Mouse (Mus musculus) MEL (cell line): ENCODE measurements around the gene Fyn. TPM values are rescaled to one million over a fixed set of nuclear protein-coding genes. Genes with fewer than 3 reads are reported as not detected.

Source experiments
- DNase-seq: peaks from one replicate; pipeline ENCODE4 v3.0.0; 2011; ENCODE audit warnings: low read depth, low spot score
- H3K27ac ChIP-seq: 2 replicates; pipeline ENCODE4 v1.5.1; 2012; ENCODE audit warnings: low read depth, mild to moderate bottlenecking, control low read depth, low read length, moderate library complexity; ENCODE audit not compliant: control insufficient read depth
- H3K27me3 ChIP-seq, 2 experiments: fragments of 150-350 bp in 1 of 2; sonication (generic) in 1 of 2; 2 replicates each; pipeline ENCODE4 v1.6.1; 2012; ENCODE audit warnings: low read length in 2 of 2, mild to moderate bottlenecking in 2 of 2, improper control_type of control experiment in 1 of 2, moderate library complexity in 1 of 2; ENCODE audit not compliant: insufficient read depth in 2 of 2, control insufficient read depth in 1 of 2
- H3K36me3 ChIP-seq, 2 experiments: 2 replicates each; pipeline ENCODE4 v1.6.1; 2012 to 2014; ENCODE audit warnings: low read length in 2 of 2, improper control_type of control experiment in 1 of 2, inconsistent platforms in 1 of 2, mild to moderate bottlenecking in 1 of 2; ENCODE audit not compliant: insufficient read depth in 2 of 2, control insufficient read depth in 1 of 2
- H3K4me1 ChIP-seq, 2 experiments: fragments of 150-350 bp in 1 of 2; sonication (generic) in 1 of 2; 2 replicates each; pipeline ENCODE4 v1.6.1; 2012; ENCODE audit warnings: low read length in 2 of 2, improper control_type of control experiment in 1 of 2, mild to moderate bottlenecking in 1 of 2; ENCODE audit not compliant: insufficient read depth in 2 of 2, control insufficient read depth in 1 of 2
- H3K4me3 ChIP-seq, 2 experiments: fragments of 150-350 bp in 1 of 2; sonication (generic) in 1 of 2; 2 replicates each; pipeline ENCODE4 v1.5.1; 2012; ENCODE audit warnings: low read depth in 2 of 2, low read length in 2 of 2, mild to moderate bottlenecking in 2 of 2, moderate library complexity in 2 of 2, control low read depth in 1 of 2, improper control_type of control experiment in 1 of 2; ENCODE audit not compliant: control insufficient read depth in 1 of 2, insufficient read depth in 1 of 2
- H3K79me2 ChIP-seq: 2 replicates; pipeline ENCODE4 v1.6.1; 2012; ENCODE audit warnings: mild to moderate bottlenecking, low read length, moderate library complexity; ENCODE audit not compliant: control insufficient read depth, poor library complexity, insufficient read depth
- H3K9ac ChIP-seq: 2 replicates; pipeline ENCODE4 v1.6.1; 2012; ENCODE audit warnings: low read depth, mild to moderate bottlenecking, control low read depth, low read length, moderate library complexity; ENCODE audit not compliant: control insufficient read depth, poor library complexity, severe bottlenecking
- H3K9me3 ChIP-seq: fragments of 150-350 bp; sonication (generic); replicated peaks from 2 replicates; pipeline ENCODE4 v1.6.1; 2012; ENCODE audit warnings: mild to moderate bottlenecking, low read length, improper control_type of control experiment, moderate library complexity; ENCODE audit not compliant: insufficient read depth
- CHD1 ChIP-seq: IDR thresholded peaks from 2 replicates; pipeline ENCODE4 v1.6.1; 2012; ENCODE audit warnings: low read depth, mild to moderate bottlenecking, inconsistent platforms, low read length, improper control_type of control experiment
- CHD2 ChIP-seq: IDR thresholded peaks from 2 replicates; pipeline ENCODE4 v1.6.1; 2011; ENCODE audit warnings: low read length, improper control_type of control experiment
- CTCF ChIP-seq, 3 experiments: IDR thresholded peaks in 2 of 3; conservative IDR thresholded peaks in 1 of 3; 2 replicates each; pipeline ENCODE4 v1.5.1; 2011 to 2012; ENCODE audit warnings: low read length in 3 of 3, low read depth in 2 of 3, mild to moderate bottlenecking in 2 of 3, improper control_type of control experiment in 1 of 3, inconsistent platforms in 1 of 3, mixed read lengths in 1 of 3, moderate library complexity in 1 of 3; ENCODE audit not compliant: control insufficient read depth in 1 of 3, insufficient read depth in 1 of 3, poor library complexity in 1 of 3, severe bottlenecking in 1 of 3
- EP300 ChIP-seq, 2 experiments: IDR thresholded peaks; 2 replicates each; pipeline ENCODE4 v1.6.1; 2011; ENCODE audit warnings: improper control_type of control experiment in 2 of 2, low read length in 2 of 2, low read depth in 1 of 2, mild to moderate bottlenecking in 1 of 2
- HCFC1 ChIP-seq: IDR thresholded peaks from 2 replicates; pipeline ENCODE4 v1.6.1; 2012; ENCODE audit warnings: low read depth, mild to moderate bottlenecking, inconsistent platforms, low read length, improper control_type of control experiment, moderate library complexity
- MAFK ChIP-seq: IDR thresholded peaks from 2 replicates; pipeline ENCODE4 v1.6.1; 2011; ENCODE audit warnings: low read depth, mild to moderate bottlenecking, low read length, improper control_type of control experiment, borderline replicate concordance
- MAZ ChIP-seq: IDR thresholded peaks from 2 replicates; pipeline ENCODE4 v1.6.1; 2012; ENCODE audit warnings: low read depth, mild to moderate bottlenecking, inconsistent platforms, low read length, improper control_type of control experiment
- MXI1 ChIP-seq: IDR thresholded peaks from 2 replicates; pipeline ENCODE4 v1.6.1; 2011; ENCODE audit warnings: mild to moderate bottlenecking, low read depth, low read length, improper control_type of control experiment
- MYB ChIP-seq: IDR thresholded peaks from 2 replicates; pipeline ENCODE4 v1.6.1; 2011; ENCODE audit warnings: mild to moderate bottlenecking, low read depth, low read length, improper control_type of control experiment
- MYC ChIP-seq: IDR thresholded peaks from 2 replicates; pipeline ENCODE4 v1.6.1; 2011; ENCODE audit warnings: low read depth, mild to moderate bottlenecking, low read length, improper control_type of control experiment, moderate library complexity
- POLR2A ChIP-seq, 2 experiments: IDR thresholded peaks; 2 replicates each; pipeline ENCODE4 v1.6.1; 2011 to 2012; ENCODE audit warnings: low read length in 2 of 2, mild to moderate bottlenecking in 2 of 2, control low read depth in 1 of 2, improper control_type of control experiment in 1 of 2, low read depth in 1 of 2, moderate library complexity in 1 of 2; ENCODE audit not compliant: control insufficient read depth in 1 of 2, insufficient read depth in 1 of 2, poor library complexity in 1 of 2
- POLR2AphosphoS2 ChIP-seq: IDR thresholded peaks from 2 replicates; pipeline ENCODE4 v1.6.1; 2011; ENCODE audit warnings: low read length, improper control_type of control experiment
- POLR2AphosphoS5 ChIP-seq: IDR thresholded peaks from 2 replicates; pipeline ENCODE4 v1.6.1; 2012; ENCODE audit warnings: low read depth, borderline replicate concordance, mild to moderate bottlenecking, inconsistent platforms, low read length, moderate library complexity, mixed read lengths
- SIN3A ChIP-seq: IDR thresholded peaks from 2 replicates; pipeline ENCODE4 v1.6.1; 2012; ENCODE audit warnings: low read length, improper control_type of control experiment, inconsistent platforms
- SMC3 ChIP-seq: IDR thresholded peaks from 2 replicates; pipeline ENCODE4 v1.6.1; 2011; ENCODE audit warnings: low read depth, low read length, improper control_type of control experiment
- TCF12 ChIP-seq: IDR thresholded peaks from 2 replicates; pipeline ENCODE4 v1.6.1; 2014; ENCODE audit warnings: low read depth, mild to moderate bottlenecking, inconsistent platforms, low read length, improper control_type of control experiment, moderate library complexity
- ZC3H11A ChIP-seq: IDR thresholded peaks from 2 replicates; pipeline ENCODE4 v1.6.1; 2012; ENCODE audit warnings: low read depth, mild to moderate bottlenecking, inconsistent platforms, low read length, improper control_type of control experiment
- polyA plus RNA-seq, 2 experiments: library from polyadenylated mRNA; stranded (reverse) in 1 of 2; unstranded in 1 of 2; fragments of >175 nt in 1 of 2; fragments of >200 nt in 1 of 2; gene quantifications; 2 replicates each; pipeline versions ENCODE4 v1.2.1 to v1.2.4; 2012; ENCODE audit warnings: low replicate concordance in 2 of 2, low read depth in 1 of 2; ENCODE audit not compliant: insufficient read length in 2 of 2, insufficient read depth in 1 of 2, missing spikeins in 1 of 2
- total RNA-seq: library from RNA; depleted of rRNA; stranded (reverse); fragments of 300-350 nt; gene quantifications from 2 replicates; pipeline ENCODE4 v1.2.3, GENCODE M21; 2012

The Fyn gene
- total and polyA plus RNA-seq, 3 experiments, result 0.03 TPM; not detected in 2

DNA sequence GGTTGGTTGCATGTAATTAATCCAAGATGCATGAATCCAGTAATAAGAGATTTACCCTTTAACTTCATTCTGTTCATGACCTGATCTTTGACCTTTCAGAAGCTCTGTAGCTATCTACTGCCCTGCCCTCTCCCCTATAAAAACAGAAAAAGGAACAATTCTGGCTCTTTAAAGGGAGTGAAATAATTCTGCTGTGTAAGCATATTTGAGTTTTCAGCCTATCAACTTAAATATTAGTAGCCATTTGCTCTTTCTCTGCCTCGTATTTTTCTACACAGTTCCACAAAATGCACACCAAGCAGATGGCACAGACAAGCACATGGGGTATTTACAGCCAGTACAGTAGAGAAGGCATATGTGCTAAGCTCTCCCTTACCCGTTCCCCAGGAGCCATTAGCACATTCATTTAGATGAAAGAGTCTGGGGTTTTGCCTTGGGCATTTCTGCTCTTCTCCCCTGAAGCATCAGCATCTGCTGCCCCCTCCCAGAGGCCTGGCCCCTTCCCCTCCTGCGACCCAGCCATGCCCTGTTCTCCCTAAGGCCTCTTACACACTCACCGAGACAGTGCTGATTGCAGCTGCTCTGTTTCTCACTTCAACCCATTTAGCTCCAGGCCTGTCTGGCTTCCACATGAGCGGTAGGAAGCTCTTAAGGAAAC is 58.3 kb downstream of the Fyn start:
- Histone ChIP-seq H3K4me3 (no peak overlapping the region), H3K9me3 (no peaks in the 10 kb centered on the region), H3K4me1 (no peaks in the 10 kb centered on the region), H3K27ac (no peak overlapping the region), H3K27me3 (peaks cover 0 to 2% of the 10 kb centered on the region in 2 experiments; a peak in 1 of 4 replicates), H3K79me2 (no peaks in the 10 kb centered on the region), H3K9ac (no peak overlapping the region), H3K36me3 (no peaks in the 10 kb centered on the region)
- TF ChIP-seq CTCF (IDR thresholded peaks at IDR 0.05 in 2 of 3, conservative IDR thresholded peaks at IDR 0.05 in 1 of 3; ENCODE audit: control insufficient read depth in 1 of 3, insufficient read depth in 1 of 3, low read depth in 2 of 3, low read length in 3 of 3, poor library complexity in 1 of 3, severe bottlenecking in 1 of 3), result no peak
- 0 out of 2 replicates have a peak, but pooled peaks have one; percentile 35 for TF ChIP-seq MAFK
- DNase-seq, result no peak

DNA sequence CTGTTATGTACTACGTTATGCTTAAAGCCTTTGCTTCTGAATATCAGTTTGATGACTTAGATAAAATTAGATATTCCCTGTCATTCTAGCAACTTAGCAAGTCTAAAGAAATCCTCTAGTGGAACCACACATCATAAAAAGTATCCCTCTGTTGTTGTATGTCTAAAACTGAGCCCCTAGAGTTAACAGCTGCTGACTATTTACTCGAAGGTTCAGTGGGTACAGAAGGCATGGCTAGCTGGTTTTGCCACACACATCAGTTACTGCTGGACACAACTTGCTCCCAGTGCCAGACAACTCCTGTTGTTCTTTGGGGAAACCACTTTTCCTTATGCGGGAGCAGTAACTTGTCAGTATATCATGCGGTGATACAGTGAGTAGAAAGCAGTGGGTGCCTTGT is 61.0 kb downstream of the Fyn start:
- Histone ChIP-seq H3K9me3 (no peaks in the 10 kb centered on the region), H3K4me1 (no peaks in the 10 kb centered on the region), H3K9ac (no peak overlapping the region), H3K36me3 (no peaks in the 10 kb centered on the region), H3K4me3 (no peak overlapping the region), H3K27ac (no peak overlapping the region), H3K79me2 (no peaks in the 10 kb centered on the region), H3K27me3 (peaks cover 0 to 2% of the 10 kb centered on the region in 2 experiments; a peak in 1 of 4 replicates)
- no peak for TF ChIP-seq ZC3H11A
- no peak for TF ChIP-seq POLR2A (IDR thresholded peaks at IDR 0.05; ENCODE audit: control insufficient read depth in 1 of 2, insufficient read depth in 1 of 2, low read depth in 1 of 2, low read length in 2 of 2, poor library complexity in 1 of 2)
- TF ChIP-seq MXI1, result no peak
- no peak for DNase-seq

DNA sequence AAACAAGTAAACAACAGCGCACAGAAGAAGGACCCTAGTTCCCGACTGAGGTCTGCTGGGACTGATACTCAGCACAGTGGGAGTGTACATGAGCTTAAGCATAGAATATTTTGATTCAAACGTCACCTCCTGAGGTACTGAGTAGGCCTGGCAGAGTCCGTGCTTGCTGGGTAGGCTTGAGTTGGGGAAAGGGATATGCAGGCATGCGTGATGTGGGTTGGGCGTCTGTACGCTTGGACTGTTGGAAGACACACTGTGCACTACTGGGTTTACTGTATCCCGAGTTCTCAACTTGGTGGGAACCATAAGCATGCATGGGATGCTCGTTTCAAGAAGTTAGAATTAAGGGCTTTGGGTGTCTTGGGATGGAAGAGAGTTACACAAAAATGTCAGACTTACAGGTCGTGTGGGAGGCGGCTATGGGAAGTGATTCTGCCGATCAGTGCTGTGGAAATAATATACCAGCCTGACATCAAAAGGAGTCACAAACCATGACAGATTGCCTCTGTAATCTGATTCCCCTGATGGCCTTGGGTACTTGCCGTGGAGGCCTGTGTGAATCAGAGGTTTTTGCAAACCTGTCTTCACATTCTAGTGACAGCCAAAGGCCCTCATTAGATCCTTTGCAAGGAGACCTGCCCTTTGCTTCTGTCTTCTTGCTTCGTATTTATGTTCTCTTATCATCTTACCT is 61.6 kb downstream of the Fyn start:
- Histone ChIP-seq H3K9me3 (no peaks in the 10 kb centered on the region), H3K4me1 (no peaks in the 10 kb centered on the region)
- no peak for TF ChIP-seq SIN3A
- no peak for TF ChIP-seq ZC3H11A
- no peak for TF ChIP-seq TCF12
- TF ChIP-seq CHD2, result no peak
- no peak for TF ChIP-seq MAFK
- TF ChIP-seq POLR2AphosphoS5, result no peak
- TF ChIP-seq HCFC1, result no peak
- TF ChIP-seq SMC3, result no peak
- no peak for TF ChIP-seq POLR2AphosphoS2
- no peak for TF ChIP-seq MYB
- no peak for TF ChIP-seq MXI1
- TF ChIP-seq CTCF (IDR thresholded peaks at IDR 0.05 in 2 of 3, conservative IDR thresholded peaks at IDR 0.05 in 1 of 3; ENCODE audit: control insufficient read depth in 1 of 3, insufficient read depth in 1 of 3, low read depth in 2 of 3, low read length in 3 of 3, poor library complexity in 1 of 3, severe bottlenecking in 1 of 3), result no peak
- TF ChIP-seq CHD1, result no peak
- no peak for TF ChIP-seq MYC
- no peak for TF ChIP-seq MAZ
- no peak for TF ChIP-seq EP300 (IDR thresholded peaks at IDR 0.05; ENCODE audit: low read depth in 1 of 2, low read length in 2 of 2)
- TF ChIP-seq, all 39 proteins: peak for 0
- Histone ChIP-seq H3K9ac (no peak overlapping the region), H3K27ac (no peak overlapping the region), H3K79me2 (no peaks in the 10 kb centered on the region), H3K36me3 (no peaks in the 10 kb centered on the region), H3K27me3 (peaks cover 0 to 2% of the 10 kb centered on the region in 2 experiments; a peak in 1 of 4 replicates), H3K4me3 (no peak overlapping the region)
- DNase-seq, result no peak
